Mouse (Mus musculus) brown adipose tissue, adult 24 weeks (tissue): ENCODE measurements at regions not wholly inside any gene's neighbourhood (a gene's known extent, or its start where the extent isn't known, plus 50 kb on each side); places are given as distances from the start of the nearest gene placed in this dataset.

Experiments
- H3K27ac ChIP-seq: fragments of 200-500 bp; replicated peaks from 2 replicates; pipeline ENCODE4 v1.5.1; 2012; ENCODE audit warnings: low read depth, mild to moderate bottlenecking, low read length
- H3K4me1 ChIP-seq: fragments of 200-500 bp; 2 replicates; pipeline ENCODE4 v1.6.1; 2012; ENCODE audit warnings: low read length, mixed read lengths; ENCODE audit not compliant: control insufficient read depth, insufficient read depth, insufficient read length
- H3K4me3 ChIP-seq: fragments of 200-500 bp; 2 replicates; pipeline ENCODE4 v1.5.1; 2012; ENCODE audit warnings: low read depth, mild to moderate bottlenecking, low read length, moderate library complexity; ENCODE audit not compliant: insufficient read depth

GRCm38 (mm10) chr1:183928539-183928938 is 84.6 kb upstream of the Dusp10 start:
- no peaks in the 10 kb centered on the region for H3K4me1 ChIP-seq
- H3K4me3 ChIP-seq: no peak overlapping the region
- no peak overlapping the region for H3K27ac ChIP-seq

- H3K4me1 ChIP-seq: no peaks in the 10 kb centered on the region
- no peak overlapping the region for H3K27ac ChIP-seq
- H3K4me3 ChIP-seq: no peak overlapping the region
These were observed 82.6 kb upstream of the Dusp10 start for GRCm38 (mm10) chr1:183930363-183930982.

- Histone ChIP-seq H3K4me3 (no peak overlapping the region), H3K4me1 (no peaks in the 10 kb centered on the region), H3K27ac (no peak overlapping the region)
These were observed 82.0 kb upstream of the Dusp10 start for GRCm38 (mm10) chr1:183931141-183931540.

GRCm38 (mm10) chr1:183933845-183934244 is 79.3 kb upstream of the Dusp10 start:
- no peak overlapping the region for H3K27ac ChIP-seq
- no peak overlapping the region for H3K4me3 ChIP-seq

GRCm38 (mm10) chr1:183937166-183937565 is 75.9 kb upstream of the Dusp10 start:
- Histone ChIP-seq H3K4me1 (no peaks in the 10 kb centered on the region), H3K4me3 (no peak overlapping the region), H3K27ac (no peak overlapping the region)

More at GRCm38 (mm10) chr1:183933845-183934244, 79.3 kb upstream of the Dusp10 start:
- no peaks in the 10 kb centered on the region for H3K4me1 ChIP-seq

GRCm38 (mm10) chr1:183938361-183938760 is 74.7 kb upstream of the Dusp10 start:
- H3K27ac ChIP-seq: no peak overlapping the region
- H3K4me3 ChIP-seq: no peak overlapping the region
- no peaks in the 10 kb centered on the region for H3K4me1 ChIP-seq

- H3K4me1 ChIP-seq: no peaks in the 10 kb centered on the region
- H3K27ac ChIP-seq: no peak overlapping the region
- no peak overlapping the region for H3K4me3 ChIP-seq
These were observed 72.4 kb upstream of the Dusp10 start for GRCm38 (mm10) chr1:183940706-183941105.

GRCm38 (mm10) chr1:183946241-183946640 is 66.9 kb upstream of the Dusp10 start:
- H3K4me3 ChIP-seq: no peak overlapping the region
- H3K4me1 ChIP-seq: no peaks in the 10 kb centered on the region
- 0 out of 2 replicates have a peak overlapping the region, but pooled peaks have one; percentile 22 for H3K27ac ChIP-seq

GRCm38 (mm10) chr1:183947066-183947465 is 66.0 kb upstream of the Dusp10 start:
- Histone ChIP-seq H3K4me1 (peaks cover 1% of the 10 kb centered on the region; the same call in 1 of the 2 replicates), H3K27ac (peak overlapping the region; percentile 52), H3K4me3 (no peak overlapping the region)

GRCm38 (mm10) chr1:183949205-183949604 is 63.9 kb upstream of the Dusp10 start:
- Histone ChIP-seq H3K27ac (no peak overlapping the region), H3K4me1 (peaks cover 4% of the 10 kb centered on the region; the same call in 1 of the 2 replicates)

GRCm38 (mm10) chr1:183954086-183954485 is 59.0 kb upstream of the Dusp10 start:
- peak overlapping the region; percentile 95 for H3K27ac ChIP-seq
- H3K4me3 ChIP-seq: no peak overlapping the region
- peaks cover 7% of the 10 kb centered on the region for H3K4me1 ChIP-seq

More at GRCm38 (mm10) chr1:183949205-183949604, 63.9 kb upstream of the Dusp10 start:
- H3K4me3 ChIP-seq: no peak overlapping the region

GRCm38 (mm10) chr1:183956391-183956790 is 56.7 kb upstream of the Dusp10 start:
- Histone ChIP-seq H3K27ac (no peak overlapping the region), H3K4me3 (no peak overlapping the region), H3K4me1 (peaks cover 7% of the 10 kb centered on the region)

GRCm38 (mm10) chr1:183961383-183961782 is 51.7 kb upstream of the Dusp10 start:
- no peak overlapping the region for H3K27ac ChIP-seq

GRCm38 (mm10) chr1:183962486-183962885 is 50.6 kb upstream of the Dusp10 start:
- Histone ChIP-seq H3K27ac (no peak overlapping the region), H3K4me1 (no peaks in the 10 kb centered on the region), H3K4me3 (no peak overlapping the region)

More at GRCm38 (mm10) chr1:183961383-183961782, 51.7 kb upstream of the Dusp10 start:
- Histone ChIP-seq H3K4me3 (no peak overlapping the region), H3K4me1 (no peaks in the 10 kb centered on the region)

GRCm38 (mm10) chr1:183963286-183963685 is 49.8 kb upstream of the Dusp10 start:
- H3K4me1 ChIP-seq: no peaks in the 10 kb centered on the region
- H3K4me3 ChIP-seq: no peak overlapping the region
- no peak overlapping the region for H3K27ac ChIP-seq
